Comparison of ENCODE assay signal across 27 mouse cellular contexts in the genomic region with DNA sequence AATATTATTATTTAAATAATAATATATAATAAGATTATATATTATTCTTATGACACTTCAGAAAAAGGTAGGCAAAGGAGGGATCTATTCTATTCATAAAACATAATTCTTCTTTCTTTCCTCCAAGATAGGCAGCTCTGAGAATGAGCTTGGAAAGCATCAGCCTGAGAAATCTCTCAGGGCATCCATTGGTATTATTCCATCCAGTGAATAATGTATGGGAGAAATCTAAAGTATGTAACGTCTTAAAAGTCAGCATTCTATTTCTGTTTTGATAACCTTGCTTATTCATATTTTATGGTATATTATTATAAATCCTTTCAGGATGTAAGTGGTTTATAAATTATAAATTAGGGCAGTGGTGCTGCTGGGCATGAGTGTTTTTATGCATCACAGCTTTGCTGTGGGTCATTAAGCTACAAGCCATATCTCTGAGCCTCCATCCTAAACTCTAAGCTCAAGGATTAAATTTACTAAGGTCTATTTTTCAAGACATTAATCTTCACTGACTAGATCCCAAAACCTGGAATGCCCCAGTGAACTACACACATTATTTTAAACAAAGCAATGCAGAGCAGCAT.
DNase-seq lines count a peak whose midpoint lies in the region; ATAC-seq and TF ChIP-seq lines count a peak whose summit lies in the region.
"Had no signal": no experiment of that assay in that cellular context is flagged by ENCODE, and none has a peak within 500 bp of the region (broad histone marks: within the 10 kb centered on the region; RNA-seq: fewer than 3 reads in every experiment).

No protein-coding gene starts in this region.

- DNase-seq in midbrain, embryonic 11.5 days (ENCODE audit: low spot score, missing footprints): no peak
- no peak for DNase-seq in midbrain, postnatal 0 days (ENCODE audit: low spot score)
- peak; percentile 40 for DNase-seq in retina, embryonic 14.5 days (ENCODE audit: low spot score)
- DNase-seq in right cerebral cortex, postnatal 14 days: no peak
- DNase-seq: adrenal gland, postnatal 10 days; adrenal gland, postnatal 36 days; B cell, adult 2 months; cerebellum, adult 11 months; cerebellum, adult 2 months; cerebellum, adult 9-11 months; cerebellum, postnatal 25 days; gastrocnemius, postnatal 25 days; heart, adult 2 months; heart, postnatal 14 days; heart, postnatal 4 days had no signal

- H3K27ac ChIP-seq in midbrain, embryonic 12.5 days (replicated peaks): no peak overlapping the region
- H3K27ac ChIP-seq in midbrain, embryonic 11.5 days (ENCODE audit: low read depth, low read length): no peak overlapping the region
- H3K27ac ChIP-seq in midbrain, embryonic 15.5 days: no peak overlapping the region
- H3K27ac ChIP-seq in midbrain, postnatal 0 days (ENCODE audit: low read depth, low read length): no peak overlapping the region
- H3K27ac ChIP-seq: embryonic facial prominence, embryonic 12.5 days; embryonic facial prominence, embryonic 15.5 days; heart, adult 2 months; heart, embryonic 10.5 days; heart, embryonic 13.5 days; hindbrain, embryonic 14.5 days; hindbrain, postnatal 0 days had no signal

- H3K4me1 ChIP-seq in midbrain, embryonic 12.5 days: no peaks in the 10 kb centered on the region
- no peaks in the 10 kb centered on the region for H3K4me1 ChIP-seq in midbrain, embryonic 11.5 days (ENCODE audit: control insufficient read depth, insufficient read depth, low read length)
- H3K4me1 ChIP-seq in midbrain, embryonic 15.5 days: no peaks in the 10 kb centered on the region
- H3K4me1 ChIP-seq in midbrain, postnatal 0 days (ENCODE audit: insufficient read depth, low read length): no peaks in the 10 kb centered on the region
- H3K4me1 ChIP-seq: embryonic facial prominence, embryonic 12.5 days; embryonic facial prominence, embryonic 15.5 days; heart, embryonic 10.5 days; heart, embryonic 13.5 days had no signal

- ATAC-seq in midbrain, embryonic 12.5 days (ENCODE audit: low FRiP score, low read depth): peak; percentile 41; the same call in 1 of the 2 replicates
- no peak for ATAC-seq in midbrain, embryonic 11.5 days (ENCODE audit: low FRiP score)
- peak; percentile 60 for ATAC-seq in midbrain, embryonic 15.5 days (replicated peaks)
- ATAC-seq in midbrain, postnatal 0 days (ENCODE audit: low FRiP score): no peak
- ATAC-seq: forebrain, embryonic 14.5 days; hindbrain, postnatal 0 days; Patski had no signal

- no peak overlapping the region for H3K9ac ChIP-seq in midbrain, embryonic 12.5 days (replicated peaks)
- H3K9ac ChIP-seq in midbrain, embryonic 11.5 days (ENCODE audit: low read length): no peak overlapping the region
- no peak overlapping the region for H3K9ac ChIP-seq in midbrain, embryonic 15.5 days
- H3K9ac ChIP-seq in midbrain, postnatal 0 days (replicated peaks; ENCODE audit: low read length, poor library complexity, severe bottlenecking): no peak overlapping the region
- H3K9ac ChIP-seq: embryonic facial prominence, embryonic 12.5 days; embryonic facial prominence, embryonic 15.5 days; heart, embryonic 13.5 days; hindbrain, embryonic 14.5 days had no signal

- no peak overlapping the region for H3K4me3 ChIP-seq in midbrain, embryonic 12.5 days
- H3K4me3 ChIP-seq in midbrain, embryonic 11.5 days (ENCODE audit: low read depth, low read length): no peak overlapping the region
- H3K4me3 ChIP-seq in midbrain, embryonic 15.5 days: no peak overlapping the region
- no peak overlapping the region for H3K4me3 ChIP-seq in midbrain, postnatal 0 days (ENCODE audit: low read depth, low read length)
- H3K4me3 ChIP-seq: embryonic facial prominence, embryonic 12.5 days; embryonic facial prominence, embryonic 15.5 days; heart, adult 2 months; heart, embryonic 10.5 days; heart, embryonic 13.5 days had no signal

- H3K36me3 ChIP-seq in midbrain, embryonic 12.5 days: no peaks in the 10 kb centered on the region
- H3K36me3 ChIP-seq in midbrain, embryonic 11.5 days (ENCODE audit: control insufficient read depth, insufficient read depth, low read length): no peaks in the 10 kb centered on the region
- H3K36me3 ChIP-seq in midbrain, embryonic 15.5 days (replicated peaks): no peaks in the 10 kb centered on the region
- no peaks in the 10 kb centered on the region for H3K36me3 ChIP-seq in midbrain, postnatal 0 days (ENCODE audit: insufficient read depth, low read length)
- H3K36me3 ChIP-seq: embryonic facial prominence, embryonic 12.5 days; embryonic facial prominence, embryonic 15.5 days; G1E; heart, embryonic 10.5 days; heart, embryonic 13.5 days had no signal

- no peak overlapping the region for H3K4me2 ChIP-seq in midbrain, embryonic 12.5 days (replicated peaks)
- no peak overlapping the region for H3K4me2 ChIP-seq in midbrain, embryonic 11.5 days
- no peak overlapping the region for H3K4me2 ChIP-seq in midbrain, embryonic 15.5 days
- H3K4me2 ChIP-seq in midbrain, postnatal 0 days (ENCODE audit: low read depth, low read length, poor library complexity, severe bottlenecking): no peak overlapping the region
- H3K4me2 ChIP-seq: embryonic facial prominence, embryonic 12.5 days; embryonic facial prominence, embryonic 15.5 days; heart, embryonic 13.5 days; hindbrain, embryonic 14.5 days had no signal

- H3K9me3 ChIP-seq in midbrain, embryonic 12.5 days: no peaks in the 10 kb centered on the region
- H3K9me3 ChIP-seq in midbrain, embryonic 11.5 days (ENCODE audit: control insufficient read depth, low read length): no peaks in the 10 kb centered on the region
- H3K9me3 ChIP-seq in midbrain, embryonic 15.5 days: no peaks in the 10 kb centered on the region
- no peaks in the 10 kb centered on the region for H3K9me3 ChIP-seq in midbrain, postnatal 0 days (ENCODE audit: low read length)
- H3K9me3 ChIP-seq: embryonic facial prominence, embryonic 12.5 days; embryonic facial prominence, embryonic 15.5 days; G1E; heart, embryonic 10.5 days; heart, embryonic 13.5 days had no signal

- 74% methylated on average over 1 of the region's 1 CpGs for WGBS in midbrain, embryonic 12.5 days
- WGBS in midbrain, embryonic 11.5 days: 91% methylated on average over 1 of the region's 1 CpGs
- 58% methylated on average over 1 of the region's 1 CpGs for WGBS in midbrain, embryonic 15.5 days
- WGBS in midbrain, postnatal 0 days: 44% methylated on average over 1 of the region's 1 CpGs

- no peaks in the 10 kb centered on the region for H3K27me3 ChIP-seq in midbrain, embryonic 12.5 days
- H3K27me3 ChIP-seq in midbrain, embryonic 11.5 days (ENCODE audit: control insufficient read depth, insufficient read depth, low read length): no peaks in the 10 kb centered on the region
- no peaks in the 10 kb centered on the region for H3K27me3 ChIP-seq in midbrain, embryonic 15.5 days (replicated peaks)
- H3K27me3 ChIP-seq in midbrain, postnatal 0 days (ENCODE audit: insufficient read depth, low read length): no peaks in the 10 kb centered on the region
- H3K27me3 ChIP-seq: CH12.LX; embryonic facial prominence, embryonic 12.5 days; embryonic facial prominence, embryonic 15.5 days; heart, embryonic 13.5 days had no signal

- no peak for TF ChIP-seq CTCF in midbrain, postnatal 0 days (IDR thresholded peaks at IDR 0.05)

Comparison
In these comparisons a context has a peak if more than half of its experiments do, and no peak if none do; other contexts are left out.
1. ATAC-seq: peak in midbrain, embryonic 12.5 days (single experiment) and midbrain, embryonic 15.5 days (single experiment); none in midbrain, embryonic 11.5 days (single experiment) and midbrain, postnatal 0 days (single experiment).